Mouse (Mus musculus) embryonic facial prominence, embryonic 11.5 days (tissue): ENCODE data around the gene Cyth2. TPM values are rescaled to one million over a fixed set of nuclear protein-coding genes. Genes with fewer than 3 reads are reported as not detected.

Experiments used
- ATAC-seq: fragments of 200-750 bp; cut with Nextera tagmentation; replicated peaks from 2 replicates; pipeline ENCODE4 v1.8.0; 2017; ENCODE audit warnings: low read depth; ENCODE audit not compliant: insufficient number of reproducible peaks, low FRiP score, low TSS enrichment
- DNase-seq: peaks from one replicate; pipeline ENCODE4 v3.0.0-alpha.2; 2015; ENCODE audit warnings: low spot score
- H3K27ac ChIP-seq: fragments of 300-500 bp; sonication (generic); replicated peaks from 2 replicates; pipeline ENCODE4 v1.5.1; 2014; ENCODE audit warnings: mild to moderate bottlenecking, low read depth, low read length, control low read depth
- H3K27me3 ChIP-seq: fragments of 300-500 bp; sonication (generic); 2 replicates; pipeline ENCODE4 v1.6.1; 2014; ENCODE audit warnings: mild to moderate bottlenecking, low read length, moderate library complexity, mixed read lengths; ENCODE audit not compliant: control insufficient read depth, insufficient read depth
- H3K36me3 ChIP-seq: fragments of 300-500 bp; sonication (generic); replicated peaks from 2 replicates; pipeline ENCODE4 v1.6.1; 2014; ENCODE audit warnings: low read depth, mild to moderate bottlenecking, low read length, moderate library complexity, mixed read lengths; ENCODE audit not compliant: control insufficient read depth, insufficient read depth
- H3K4me1 ChIP-seq: fragments of 300-500 bp; sonication (generic); 2 replicates; pipeline ENCODE4 v1.6.1; 2014; ENCODE audit warnings: low read length, mixed read lengths; ENCODE audit not compliant: control insufficient read depth, insufficient read depth
- H3K4me2 ChIP-seq: fragments of 300-500 bp; sonication (generic); 2 replicates; pipeline ENCODE4 v1.6.1; 2014; ENCODE audit warnings: low read depth, mild to moderate bottlenecking, control low read depth, low read length, moderate library complexity
- H3K4me3 ChIP-seq: fragments of 300-500 bp; sonication (generic); 2 replicates; pipeline ENCODE4 v1.5.1; 2014; ENCODE audit warnings: low read depth, low read length, control low read depth
- H3K9ac ChIP-seq: fragments of 300-500 bp; sonication (generic); replicated peaks from 2 replicates; pipeline ENCODE4 v1.6.1; 2014; ENCODE audit warnings: mild to moderate bottlenecking, control low read depth, low read length
- H3K9me3 ChIP-seq: fragments of 300-500 bp; sonication (generic); replicated peaks from 2 replicates; pipeline ENCODE4 v1.6.1; 2016; ENCODE audit warnings: mild to moderate bottlenecking, low read length, inconsistent platforms, mixed read lengths; ENCODE audit not compliant: control insufficient read depth
- whole genome bisulfite sequencing: fragments of 180-500 bp; shearing (Covaris S2); extraction: QIAGEN DNeasy Blood & Tissue Kit; methylation state at CpG from one replicate; pipeline ENCODE4 v1.1.7; 2014; 5-methylcytosine and 5-hydroxymethylcytosine counted together
- polyA plus RNA-seq: library from polyadenylated mRNA; unstranded; fragments of >200 nt; fragmentation: Nextera tagmentation; extraction: Ambion mirVana; gene quantifications from 2 replicates; pipeline ENCODE4 v1.2.1, GENCODE M21; 2014

Gene Cyth2
- polyA plus RNA-seq, 1 experiment from 2014 or later: 170 TPM

DNA sequence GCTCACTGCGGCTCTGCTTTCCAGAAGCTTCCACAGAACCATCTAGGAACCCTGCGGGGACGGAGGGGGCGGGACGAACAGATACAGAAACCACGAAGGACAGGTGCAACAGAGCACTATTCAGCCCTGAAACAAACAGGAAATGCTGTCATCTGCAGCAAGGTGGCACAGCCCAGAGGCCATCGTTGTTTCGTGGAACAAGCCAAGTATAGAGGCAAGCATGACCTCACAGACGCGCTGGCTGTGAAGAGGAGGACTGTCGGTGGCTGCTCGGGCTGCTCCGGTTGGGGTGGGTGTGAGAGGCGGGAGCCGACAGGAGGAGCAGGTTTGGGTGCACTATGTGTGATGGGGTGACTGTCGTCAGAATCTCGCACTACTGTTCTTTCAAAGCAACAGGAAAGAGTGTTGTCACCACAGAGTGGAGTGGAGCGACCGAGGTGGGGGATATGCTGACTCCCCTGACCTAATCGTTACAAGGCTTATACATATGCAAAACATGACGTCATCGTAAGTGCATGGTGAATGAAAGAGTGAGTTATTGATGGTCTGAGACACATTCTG is 35.2 kb downstream of the Cyth2 start:
- no peak overlapping the region for H3K4me2 ChIP-seq
- no peak overlapping the region for H3K27ac ChIP-seq
- ATAC-seq: no peak
- H3K36me3 ChIP-seq: no peaks in the 10 kb centered on the region
- H3K4me3 ChIP-seq: no peak overlapping the region
- H3K4me1 ChIP-seq: no peaks in the 10 kb centered on the region
- no peaks in the 10 kb centered on the region for H3K9me3 ChIP-seq
- H3K27me3 ChIP-seq: no peaks in the 10 kb centered on the region; the same call in 1 of the 2 replicates
- WGBS: 22% methylated on average over 22 of the region's 22 CpGs
- H3K9ac ChIP-seq: no peak overlapping the region
- DNase-seq: no peak

DNA sequence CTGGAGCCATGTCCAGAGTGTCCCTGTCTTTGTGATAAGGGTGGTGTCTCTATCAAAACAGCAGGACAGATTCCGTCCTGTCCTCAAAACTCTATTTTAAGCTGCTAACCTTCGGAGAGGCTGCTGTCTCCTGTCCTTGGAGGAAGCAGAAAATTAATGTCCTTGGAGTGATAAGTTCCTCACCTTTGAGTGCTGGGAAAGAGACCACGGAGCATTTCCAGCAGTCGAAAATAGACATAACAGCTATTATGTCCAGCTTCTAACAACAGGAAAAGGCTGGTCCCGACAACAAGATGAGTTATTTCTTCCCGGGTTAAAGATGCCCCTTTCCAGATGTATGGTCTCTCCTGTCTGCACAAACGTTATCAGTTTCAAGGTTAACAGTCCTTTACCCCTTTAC is 39.1 kb downstream of the Cyth2 start:
- no peak overlapping the region for H3K9ac ChIP-seq
- no peaks in the 10 kb centered on the region for H3K36me3 ChIP-seq
- 80% methylated on average over 7 of the region's 7 CpGs for WGBS

GRCm38 (mm10) chr7:45771101-45771500 is 43.3 kb downstream of the Cyth2 start:
- DNase-seq (no peak), ATAC-seq (no peak)
- no peaks in the 10 kb centered on the region for H3K36me3 ChIP-seq

More for the DNA sequence above, 39.1 kb downstream of the Cyth2 start:
- H3K27me3 ChIP-seq: no peaks in the 10 kb centered on the region; the same call in 1 of the 2 replicates
- H3K27ac ChIP-seq: no peak overlapping the region
- DNase-seq (no peak), ATAC-seq (no peak)
- no peak overlapping the region for H3K4me3 ChIP-seq
- H3K4me1 ChIP-seq: no peaks in the 10 kb centered on the region
- H3K9me3 ChIP-seq: no peaks in the 10 kb centered on the region
- no peak overlapping the region for H3K4me2 ChIP-seq

GRCm38 (mm10) chr7:45770427-45771082 is 43.8 kb downstream of the Cyth2 start:
- Histone ChIP-seq H3K4me3 (no peak overlapping the region), H3K27ac (no peak overlapping the region), H3K9ac (no peak overlapping the region), H3K4me2 (no peak overlapping the region), H3K27me3 (no peaks in the 10 kb centered on the region), H3K36me3 (no peaks in the 10 kb centered on the region), H3K4me1 (no peaks in the 10 kb centered on the region), H3K9me3 (no peaks in the 10 kb centered on the region)
- DNase-seq (no peak), ATAC-seq (no peak)
- 74% methylated on average over 8 of the region's 8 CpGs for WGBS

More at GRCm38 (mm10) chr7:45771101-45771500, 43.3 kb downstream of the Cyth2 start:
- H3K27me3 ChIP-seq: no peaks in the 10 kb centered on the region
- no peak overlapping the region for H3K9ac ChIP-seq
- no peaks in the 10 kb centered on the region for H3K9me3 ChIP-seq
- 57% methylated on average over 4 of the region's 4 CpGs for WGBS
- no peak overlapping the region for H3K4me3 ChIP-seq
- no peak overlapping the region for H3K4me2 ChIP-seq
- no peak overlapping the region for H3K27ac ChIP-seq
- H3K4me1 ChIP-seq: no peaks in the 10 kb centered on the region

DNA sequence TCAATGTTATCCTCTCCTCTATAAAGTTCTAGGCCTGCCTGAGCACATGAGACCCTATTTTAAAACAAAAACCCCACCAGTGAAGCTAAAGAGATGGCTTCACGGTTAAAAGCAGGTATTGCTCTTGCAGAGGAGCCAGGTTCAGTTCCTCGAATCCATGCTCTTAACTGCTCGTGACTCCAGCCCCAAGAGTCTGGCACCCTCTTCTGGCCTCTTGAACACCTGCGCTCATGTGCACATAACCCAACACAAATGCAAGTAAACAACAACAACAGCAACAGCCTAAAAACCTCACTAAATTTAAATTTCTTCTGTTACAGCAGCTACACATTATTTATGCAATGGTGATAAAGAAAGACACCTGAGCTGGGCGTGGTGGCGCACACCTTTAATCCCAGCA is 46.9 kb downstream of the Cyth2 start:
- Histone ChIP-seq H3K27me3 (no peaks in the 10 kb centered on the region), H3K9ac (no peak overlapping the region), H3K9me3 (no peaks in the 10 kb centered on the region), H3K27ac (no peak overlapping the region), H3K36me3 (no peaks in the 10 kb centered on the region), H3K4me2 (no peak overlapping the region), H3K4me1 (no peaks in the 10 kb centered on the region), H3K4me3 (no peak overlapping the region)
- no peak for DNase-seq
- ATAC-seq: no peak
- WGBS: 90% methylated on average over 6 of the region's 6 CpGs

- H3K9me3 ChIP-seq: no peaks in the 10 kb centered on the region
- H3K9ac ChIP-seq: no peak overlapping the region
- no peak for DNase-seq
- H3K27me3 ChIP-seq: no peaks in the 10 kb centered on the region
- no peak overlapping the region for H3K4me3 ChIP-seq
- no peaks in the 10 kb centered on the region for H3K36me3 ChIP-seq
- 58% methylated on average over 8 of the region's 8 CpGs for WGBS
- ATAC-seq: no peak
- H3K4me2 ChIP-seq: no peak overlapping the region
- H3K4me1 ChIP-seq: no peaks in the 10 kb centered on the region
- no peak overlapping the region for H3K27ac ChIP-seq
These were observed 47.6 kb downstream of the Cyth2 start for GRCm38 (mm10) chr7:45766764-45767163.

- DNase-seq (no peak), ATAC-seq (no peak)
- H3K36me3 ChIP-seq: no peaks in the 10 kb centered on the region
- no peaks in the 10 kb centered on the region for H3K27me3 ChIP-seq
- WGBS: 70% methylated on average over 8 of the region's 8 CpGs
- no peak overlapping the region for H3K27ac ChIP-seq
- no peak overlapping the region for H3K4me3 ChIP-seq
- H3K4me2 ChIP-seq: no peak overlapping the region
- no peaks in the 10 kb centered on the region for H3K4me1 ChIP-seq
- no peaks in the 10 kb centered on the region for H3K9me3 ChIP-seq
- H3K9ac ChIP-seq: no peak overlapping the region
These were observed 48.4 kb downstream of the Cyth2 start for GRCm38 (mm10) chr7:45765995-45766394.

DNA sequence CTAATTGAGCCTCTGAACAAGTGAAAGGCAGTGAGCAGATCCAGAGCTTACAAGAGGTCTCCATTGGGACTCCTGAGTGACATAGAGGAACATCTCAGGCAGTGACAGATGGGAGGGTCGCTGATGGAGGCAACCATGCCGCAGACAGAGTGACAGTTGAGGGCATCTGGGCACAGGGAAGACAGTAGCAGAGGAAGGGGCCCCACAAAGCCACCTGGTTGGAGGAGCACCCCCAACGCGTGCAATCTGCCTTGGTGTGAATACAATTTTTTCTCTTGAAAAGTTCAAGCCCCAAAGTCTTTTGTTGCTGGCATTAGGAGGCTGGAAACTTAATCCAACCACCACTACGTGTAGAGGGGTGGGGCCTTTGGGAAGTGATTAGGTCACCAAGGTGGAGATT is 54.2 kb downstream of the Cyth2 start:
- Histone ChIP-seq H3K27ac (no peak overlapping the region), H3K27me3 (peaks cover 12% of the 10 kb centered on the region), H3K4me1 (peaks cover 3% of the 10 kb centered on the region; the same call in 1 of the 2 replicates), H3K4me2 (no peak overlapping the region), H3K9ac (no peak overlapping the region), H3K4me3 (no peak overlapping the region), H3K9me3 (no peaks in the 10 kb centered on the region), H3K36me3 (no peaks in the 10 kb centered on the region)
- ATAC-seq: no peak
- DNase-seq: no peak
- WGBS: 67% methylated on average over 5 of the region's 5 CpGs
